Mouse (Mus musculus) NIH3T3 (cell line): ENCODE results near the gene Bach1.

Experiments used
- DNase-seq: peaks from one replicate; pipeline ENCODE4 v3.0.0-alpha.2; 2012; ENCODE audit warnings: low read depth

Bach1 gene

DNA sequence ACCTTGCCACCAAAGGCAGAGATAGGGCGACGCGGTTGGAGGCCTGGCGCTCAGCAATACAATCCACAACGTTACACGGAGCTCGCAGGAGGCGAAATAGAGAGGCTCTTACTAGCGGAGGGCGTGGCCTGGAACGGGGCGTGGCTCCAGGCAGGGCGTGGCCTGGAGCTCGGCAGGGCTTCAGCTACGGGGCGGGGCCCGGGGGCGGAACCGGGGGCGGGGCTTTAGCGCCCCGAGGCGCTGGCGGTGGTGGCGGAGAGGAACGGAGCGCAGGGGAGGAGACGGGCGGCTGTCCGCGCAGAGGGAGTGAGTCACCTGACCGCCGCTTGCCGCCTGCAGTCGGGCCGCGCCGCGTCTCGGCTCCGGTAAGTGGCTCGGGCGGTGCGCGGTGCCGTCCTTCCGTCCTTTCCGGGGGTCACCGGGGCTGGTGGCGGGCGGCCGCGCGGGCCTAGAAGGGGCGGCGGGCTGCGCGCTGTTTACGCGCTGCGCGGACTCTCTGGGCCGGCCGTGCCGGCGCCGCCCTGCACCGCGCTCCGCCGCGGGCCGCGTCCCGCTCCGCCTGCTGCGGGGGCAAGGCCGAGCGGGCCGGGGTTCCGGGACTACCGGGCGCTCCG, at the start of gene Bach1:
Bach1 (plus strand) TSS at position 254 of the 614 bp plus-strand sequence.
- peak; percentile 96 for DNase-seq

DNA sequence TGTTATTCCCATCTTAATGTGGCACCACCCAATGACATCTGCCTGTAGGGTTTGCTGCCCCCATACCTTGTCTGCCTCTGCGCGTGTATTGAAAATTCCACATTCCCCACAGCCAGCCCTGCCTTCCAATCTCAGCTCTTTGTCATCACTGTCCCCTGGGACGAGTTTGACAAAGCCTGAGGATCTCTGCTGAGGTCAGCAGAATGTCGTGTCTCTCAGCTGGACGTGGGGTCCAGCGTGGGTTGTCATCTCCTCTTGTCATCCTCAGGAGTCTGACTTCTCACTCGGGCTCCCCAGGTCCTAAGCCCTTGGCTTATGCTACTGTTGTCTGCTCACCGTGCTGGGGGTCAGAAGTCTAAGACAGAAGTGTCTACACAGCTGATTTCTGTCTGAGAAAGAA, 46.4 kb upstream of the Bach1 start:
- no peak for DNase-seq

- DNase-seq: no peak
These were observed 45.8 kb upstream of the Bach1 start for GRCm38 (mm10) chr16:87652924-87653323.

- DNase-seq: no peak
These were observed 44.6 kb upstream of the Bach1 start for GRCm38 (mm10) chr16:87654016-87654575.

DNA sequence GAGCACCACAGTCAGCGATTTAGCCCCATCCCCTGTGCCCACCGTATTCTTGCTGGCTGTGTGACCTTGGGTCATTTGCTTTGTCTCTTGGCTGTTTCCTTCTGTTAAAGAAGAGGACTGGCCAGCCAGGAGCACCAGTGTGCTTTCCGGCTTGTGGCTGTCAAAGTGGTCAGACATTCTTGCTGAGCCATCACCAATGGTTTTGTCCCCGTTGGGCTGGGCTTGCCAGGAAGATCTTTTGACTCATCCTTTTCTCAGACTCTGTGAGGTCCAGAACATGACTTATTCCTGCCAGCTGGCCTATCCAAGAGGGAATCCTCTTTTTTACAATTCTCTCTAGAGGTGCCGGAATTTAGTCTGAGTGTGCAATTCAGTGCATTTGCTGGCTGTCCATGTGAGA, 43.7 kb upstream of the Bach1 start:
- no peak for DNase-seq

DNA sequence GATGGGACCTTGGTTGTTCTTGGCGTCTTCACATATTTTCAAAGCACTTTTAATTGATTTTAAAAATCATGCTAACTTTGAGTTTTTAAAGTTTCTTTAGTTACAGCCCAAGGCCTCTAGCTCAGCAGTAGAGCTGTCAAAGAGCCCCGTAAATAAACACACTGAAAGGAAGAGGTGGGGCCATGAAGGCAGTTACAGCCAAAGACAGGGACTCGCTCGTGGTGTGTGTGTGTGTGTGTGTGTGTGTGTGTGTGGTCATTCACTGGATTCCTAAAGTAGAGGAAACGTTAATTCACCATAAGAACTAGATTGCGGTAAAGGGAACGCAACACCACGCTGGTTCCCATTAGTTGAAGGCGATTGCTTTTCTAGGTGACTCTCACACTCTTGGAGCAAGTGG, 43.2 kb upstream of the Bach1 start:
- no peak for DNase-seq

DNA sequence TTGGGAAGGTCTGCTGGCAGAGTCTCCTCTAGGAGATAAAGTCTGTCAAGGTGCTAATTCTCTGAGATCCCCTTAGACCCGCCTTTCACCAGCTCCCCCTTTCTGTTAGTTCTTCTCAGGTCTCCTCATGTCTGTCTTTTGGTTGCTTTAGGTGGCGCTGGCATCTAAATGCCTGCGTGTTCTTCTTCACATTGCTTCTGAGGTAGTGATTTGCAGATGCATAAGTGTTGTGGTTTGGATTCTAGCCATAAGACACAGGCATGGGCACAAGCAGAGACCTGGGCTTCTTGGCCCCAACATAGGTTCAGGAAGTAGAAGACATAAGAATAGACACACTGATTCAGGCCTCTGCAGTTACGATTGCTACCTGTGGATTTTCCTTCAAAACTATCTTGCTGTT, 42.0 kb upstream of the Bach1 start:
- DNase-seq: no peak

DNA sequence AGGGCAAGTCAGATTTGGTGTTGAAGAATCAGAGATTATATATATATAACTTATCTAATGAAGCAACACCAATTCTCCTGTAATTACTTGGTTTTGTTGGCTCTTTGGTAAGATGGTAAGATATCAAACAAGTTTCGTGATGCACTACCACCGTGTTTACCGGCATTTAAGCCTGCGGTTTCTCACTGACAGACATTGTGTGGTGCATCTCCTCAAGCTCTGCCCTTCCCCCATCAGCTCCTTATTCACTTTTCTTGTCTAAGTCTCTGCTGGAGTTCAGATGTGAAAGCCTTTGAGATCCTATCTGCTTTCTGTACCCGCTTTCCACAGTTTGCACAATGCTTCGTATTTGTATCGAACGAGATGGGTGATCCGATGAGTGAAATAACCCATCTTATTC, 41.5 kb upstream of the Bach1 start:
- DNase-seq: no peak

DNA sequence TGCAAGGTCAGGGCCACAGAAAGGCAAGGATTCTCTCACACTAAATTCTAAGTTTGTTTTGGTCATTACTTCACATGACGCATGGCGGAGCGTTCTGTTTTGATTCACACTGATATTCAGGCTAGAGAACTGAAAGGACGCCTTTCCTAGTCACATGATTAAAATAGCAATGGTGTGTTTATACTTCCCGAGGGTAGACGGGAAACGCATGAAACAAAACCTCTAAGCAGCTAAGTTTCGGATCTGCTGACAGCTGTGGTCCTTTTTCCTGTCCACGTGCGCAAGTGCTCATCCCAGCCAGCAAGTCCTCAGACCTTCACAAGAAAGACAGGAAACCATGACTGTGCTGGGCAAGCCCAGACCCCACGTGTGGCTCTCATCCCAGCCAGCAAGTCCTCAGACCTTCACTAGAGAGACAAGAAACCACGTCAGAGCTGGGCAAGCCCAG, 37.7 kb upstream of the Bach1 start:
- no peak for DNase-seq

GRCm38 (mm10) chr16:87661636-87662035, 37.1 kb upstream of the Bach1 start:
- no peak for DNase-seq

GRCm38 (mm10) chr16:87662528-87662927, 36.2 kb upstream of the Bach1 start:
- no peak for DNase-seq

DNA sequence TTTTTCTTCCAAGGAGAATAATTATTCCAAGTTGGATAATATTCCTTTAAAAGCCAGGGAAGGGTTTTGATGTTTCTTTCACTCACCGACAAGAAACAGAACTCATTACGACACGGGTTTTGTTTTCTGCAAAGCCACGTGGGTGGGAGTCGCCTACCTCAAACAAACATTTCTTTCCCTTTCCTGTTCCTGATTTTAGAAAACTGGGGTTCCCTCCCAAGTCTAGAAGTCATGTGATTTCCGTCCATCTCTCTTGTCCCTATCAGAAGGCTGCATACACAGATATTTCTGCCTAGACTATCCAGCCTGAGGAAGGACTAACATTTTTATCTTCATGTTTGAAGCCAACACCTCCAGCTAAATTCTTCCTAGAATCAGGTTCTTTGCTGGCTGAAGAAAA, 34.9 kb upstream of the Bach1 start:
- DNase-seq: no peak

DNA sequence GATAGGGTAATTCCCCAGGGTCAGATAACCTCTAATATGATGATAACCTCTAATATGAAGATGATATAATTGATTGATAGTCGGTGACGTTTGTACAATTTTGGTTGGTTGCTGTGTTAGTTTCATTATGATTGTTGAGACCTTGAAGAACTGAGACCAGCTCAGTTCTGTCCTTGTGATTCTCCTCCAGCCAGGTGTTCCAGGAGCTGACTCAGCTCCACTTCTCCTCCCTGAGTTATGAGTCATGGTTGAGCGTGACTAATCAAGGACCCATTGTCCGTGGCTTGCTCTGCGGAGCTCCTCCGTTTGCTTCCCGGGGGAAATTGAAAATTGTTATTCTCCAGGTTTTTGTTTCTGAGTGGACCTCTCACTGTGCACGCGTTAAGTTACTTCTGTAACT, 33.5 kb upstream of the Bach1 start:
- DNase-seq: peak; percentile 48

DNA sequence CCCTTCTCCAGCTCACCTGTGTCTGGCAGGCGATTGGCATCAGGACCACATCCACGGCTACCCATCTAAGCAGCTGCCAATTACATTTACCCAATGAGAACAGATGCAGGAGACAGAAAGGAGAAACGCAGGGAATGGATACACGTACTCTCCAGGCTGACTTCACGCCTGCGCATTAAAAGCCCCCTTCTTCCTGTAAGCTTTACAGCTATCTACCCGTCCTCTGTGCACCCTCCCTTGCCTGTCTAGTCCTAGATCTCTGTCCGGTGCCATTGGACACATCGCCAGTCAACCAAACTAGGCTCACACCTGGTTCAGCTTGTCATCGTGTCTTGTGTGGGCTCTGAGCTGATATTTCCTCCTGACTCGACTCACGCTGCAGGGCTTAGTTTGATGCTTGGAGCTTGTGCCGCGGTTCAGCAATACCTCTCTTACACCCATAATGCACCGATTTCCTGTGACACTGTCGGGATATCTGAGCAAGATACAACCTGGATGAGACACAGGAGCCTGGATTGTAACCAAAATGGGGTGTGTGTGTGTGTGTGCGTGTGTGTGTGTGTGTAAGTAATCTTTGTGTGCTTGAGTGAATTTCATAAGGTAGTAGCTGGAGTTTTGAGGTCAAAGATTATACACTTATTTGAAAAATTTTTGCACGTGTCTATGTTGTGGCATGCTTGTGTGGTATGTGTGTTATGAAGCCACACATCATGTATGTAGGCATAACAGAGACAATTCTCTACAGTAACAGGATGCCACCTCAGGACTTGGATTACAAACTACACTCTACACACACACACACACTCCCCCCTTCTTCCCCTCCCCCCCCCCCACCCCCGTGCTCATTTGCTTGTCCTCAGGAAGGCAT, 32.8 kb upstream of the Bach1 start:
- no peak for DNase-seq

- DNase-seq: no peak
These were observed 32.1 kb upstream of the Bach1 start for GRCm38 (mm10) chr16:87666620-87667004.

DNA sequence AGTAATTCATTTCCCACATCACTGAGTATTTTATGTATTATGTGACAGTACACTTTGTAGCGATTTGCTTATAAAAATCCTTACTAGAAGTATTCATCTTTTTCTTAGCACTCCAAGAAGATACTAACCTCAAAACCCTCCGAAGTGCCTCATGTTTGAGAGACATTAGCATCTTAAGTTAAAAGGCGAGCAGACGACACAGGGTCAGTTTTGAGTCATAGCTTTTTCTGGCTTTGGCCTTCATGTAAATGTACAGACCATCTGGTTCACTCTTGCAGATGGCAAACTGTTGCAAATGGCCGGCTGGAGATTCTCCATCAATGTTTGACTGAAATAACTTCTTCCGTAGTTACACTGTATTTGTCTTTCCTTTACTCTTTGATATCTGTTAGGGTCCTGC, 30.7 kb upstream of the Bach1 start:
- DNase-seq: no peak

DNA sequence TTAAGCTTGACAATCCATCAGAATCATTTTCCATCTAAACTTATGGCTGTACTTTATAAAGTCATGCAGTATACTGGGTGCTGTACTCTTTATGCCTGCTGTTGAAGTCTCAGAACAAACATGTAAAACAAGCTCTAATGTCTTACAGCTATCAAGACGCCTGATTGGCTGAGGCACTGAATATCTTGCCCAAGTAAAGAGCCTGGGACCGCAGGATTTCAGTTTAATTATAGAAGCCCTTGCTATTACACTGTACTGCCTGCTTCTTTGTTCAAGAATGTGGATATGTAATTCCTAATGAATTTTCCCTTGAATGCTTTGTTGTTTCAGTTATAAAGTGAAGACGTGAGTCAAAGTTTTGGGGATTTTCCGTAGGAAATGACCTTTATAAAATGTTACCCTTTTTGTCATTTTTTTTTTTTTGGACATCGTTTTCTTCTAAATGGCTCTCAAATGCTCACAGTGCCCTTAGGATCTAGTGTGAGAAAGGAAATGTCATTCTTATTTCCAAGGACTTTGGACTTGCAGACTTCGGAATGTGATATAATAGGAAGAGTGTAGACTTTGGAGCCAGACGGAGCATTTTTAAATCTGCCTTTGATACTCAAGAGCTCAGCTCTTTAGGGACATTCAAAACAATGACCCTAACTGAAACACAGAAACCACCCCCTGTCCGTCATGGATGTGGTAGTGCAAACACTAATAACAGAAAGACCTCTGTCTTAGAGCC, 28.5 kb upstream of the Bach1 start:
- no peak for DNase-seq

- no peak for DNase-seq
These were observed 28.0 kb upstream of the Bach1 start for GRCm38 (mm10) chr16:87670821-87671165.

- DNase-seq: no peak
These were observed 27.4 kb upstream of the Bach1 start for GRCm38 (mm10) chr16:87671336-87671735.

GRCm38 (mm10) chr16:87673155-87673554, 25.6 kb upstream of the Bach1 start:
- no peak for DNase-seq

GRCm38 (mm10) chr16:87676182-87676581, 22.6 kb upstream of the Bach1 start:
- no peak for DNase-seq

DNA sequence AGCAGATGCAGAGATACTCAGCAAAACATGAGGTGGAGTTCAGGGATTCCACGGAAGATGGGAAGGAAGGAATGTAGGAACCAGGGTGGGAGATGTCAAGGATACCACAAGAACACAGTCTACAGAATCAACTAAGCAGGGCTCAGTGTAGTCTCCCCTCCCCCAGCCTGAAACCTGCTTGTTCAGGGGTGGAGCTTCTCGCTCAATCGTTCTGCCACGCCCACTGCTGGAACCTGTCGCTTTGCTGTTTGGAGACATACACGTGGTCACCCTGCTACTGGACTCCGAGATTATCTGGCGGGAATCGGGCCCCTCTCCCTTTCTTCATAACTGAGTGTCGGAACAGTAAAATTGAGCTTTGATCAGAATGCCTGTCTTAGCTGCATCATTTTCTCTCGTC, 20.1 kb upstream of the Bach1 start:
- no peak for DNase-seq
